Mouse (Mus musculus): ENCODE data around the gene Ndp. TPM values are rescaled to one million over a fixed set of nuclear protein-coding genes. Genes with fewer than 3 reads are reported as not detected.
A peak's percentile ranks its signal among the peaks of the same experiment; 100 is the strongest.

Gene Ndp
- polyA plus RNA-seq, 1 experiment = not detected

DNA sequence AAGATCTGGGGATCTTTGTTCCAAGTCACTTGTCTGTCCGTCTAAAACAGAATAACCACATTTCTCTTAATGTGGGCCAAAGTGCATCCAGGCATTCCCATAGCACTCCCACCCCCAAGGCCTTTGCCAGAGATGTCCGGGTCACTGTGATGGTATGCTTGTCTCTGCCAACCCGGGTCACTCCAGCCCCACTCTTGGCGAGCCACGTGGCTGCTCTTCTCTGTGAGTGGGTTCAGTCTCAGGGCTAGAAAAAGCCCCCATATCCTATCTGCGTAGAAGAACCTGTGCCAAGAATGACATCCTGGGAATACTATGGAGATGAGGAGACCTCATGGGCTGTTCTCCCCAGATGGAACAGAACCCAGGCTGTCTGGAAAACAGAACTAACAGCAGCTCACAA, 4.0 kb downstream of the Ndp start:
- TF ChIP-seq CTCF (IDR thresholded peaks at IDR 0.05; ENCODE audit: extremely low read depth, insufficient read length, insufficient replicate concordance, low read depth, low read length) = no peak
- TF ChIP-seq POLR2A (IDR thresholded peaks at IDR 0.05; ENCODE audit: low read depth, low read length) = no peak
- Histone ChIP-seq H3K4me1 (ENCODE audit: control insufficient read depth, insufficient read depth, insufficient read length, low read length) (no peaks in the 10 kb centered on the region), H3K4me3 (ENCODE audit: low read depth, low read length) (no peak overlapping the region), H3K27ac (ENCODE audit: insufficient read depth, low read depth, low read length) (no peak overlapping the region), H3K36me3 (ENCODE audit: control insufficient read depth, insufficient read depth, low read length) (no peaks in the 10 kb centered on the region), H3K27me3 (ENCODE audit: control insufficient read depth, insufficient read depth, low read length) (no peaks in the 10 kb centered on the region; the same call in 1 of the 2 replicates)
- WGBS = 75% methylated on average over 6 of the region's 6 CpGs

DNA sequence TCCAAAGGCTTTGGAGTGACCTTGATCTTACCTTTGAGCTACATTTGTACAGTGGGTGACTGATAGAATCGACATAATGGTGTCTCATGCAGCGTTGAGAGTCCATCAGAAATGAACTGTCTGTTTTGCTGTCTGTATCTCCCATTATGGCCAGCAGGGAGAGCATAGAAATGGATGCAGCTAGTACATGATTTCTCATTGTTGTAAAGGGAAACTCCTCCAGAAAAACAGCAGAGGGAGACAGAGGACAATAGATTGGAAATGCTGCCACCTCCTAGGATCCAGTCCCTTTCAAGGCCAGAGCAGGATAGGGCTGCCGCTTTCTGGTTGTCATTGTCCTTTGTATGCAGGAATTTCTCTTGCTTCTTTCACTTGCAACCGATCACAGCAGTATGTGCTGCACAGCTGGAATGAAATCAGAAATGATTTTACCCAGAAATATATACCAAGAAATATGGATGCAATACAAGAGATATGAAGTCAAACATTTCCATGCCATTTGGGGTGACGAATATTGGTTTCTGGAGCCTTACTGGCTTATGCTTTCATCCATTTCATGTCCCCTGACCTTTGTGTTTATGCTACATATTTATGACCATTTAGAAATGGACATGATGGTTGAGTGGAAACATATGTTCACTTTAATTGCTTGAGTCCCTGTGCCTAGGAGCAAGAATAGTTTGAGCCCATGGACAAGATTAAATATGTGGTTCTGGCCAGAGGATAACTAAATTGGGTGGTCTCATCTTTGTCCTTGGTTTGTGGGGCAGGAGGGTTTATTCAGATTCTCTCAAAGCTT, 17.0 kb downstream of the Ndp start:
- Histone ChIP-seq H3K36me3 (ENCODE audit: control insufficient read depth, insufficient read depth, low read length) (no peaks in the 10 kb centered on the region), H3K27me3 (ENCODE audit: control insufficient read depth, insufficient read depth, low read length) (no peaks in the 10 kb centered on the region), H3K4me3 (ENCODE audit: low read depth, low read length) (no peak overlapping the region), H3K4me1 (ENCODE audit: control insufficient read depth, insufficient read depth, insufficient read length, low read length) (no peaks in the 10 kb centered on the region), H3K27ac (ENCODE audit: insufficient read depth, low read depth, low read length) (no peak overlapping the region)
- TF ChIP-seq CTCF (IDR thresholded peaks at IDR 0.05; ENCODE audit: extremely low read depth, insufficient read length, insufficient replicate concordance, low read depth, low read length) (no peak), POLR2A (IDR thresholded peaks at IDR 0.05; ENCODE audit: low read depth, low read length) (no peak)
- 24% methylated on average over 5 of the region's 5 CpGs for WGBS

DNA sequence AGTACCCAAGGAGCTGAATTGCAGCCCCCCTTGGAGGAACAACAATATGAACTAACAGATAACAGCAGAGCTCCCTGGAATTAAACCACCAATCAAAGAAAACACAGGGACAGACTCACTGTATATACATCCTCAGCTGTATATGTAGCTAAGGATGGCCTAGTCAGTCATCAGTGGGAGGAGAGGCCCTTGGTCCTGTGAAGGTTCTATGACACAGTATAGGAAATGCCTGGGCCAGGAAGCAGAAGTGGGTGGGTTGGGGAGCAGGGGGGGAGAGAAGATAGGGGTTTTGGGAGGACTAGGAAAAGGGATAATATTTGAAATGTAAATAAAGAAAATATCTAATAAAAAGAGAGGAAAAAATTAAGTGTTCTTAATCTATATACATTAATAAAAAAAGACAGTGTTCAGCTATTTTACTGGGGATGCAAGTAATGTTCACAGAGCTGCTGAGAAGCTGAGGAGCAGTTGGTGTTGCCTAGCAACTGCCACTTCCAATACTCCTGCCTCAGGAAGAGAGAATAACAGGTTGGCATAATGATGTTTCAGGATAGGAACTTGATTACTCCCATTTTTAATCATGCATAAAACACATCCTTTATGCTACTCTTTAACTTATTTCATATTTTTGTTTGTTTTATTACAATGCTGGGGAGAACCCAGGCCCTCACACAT, 43.8 kb downstream of the Ndp start:
- no peaks in the 10 kb centered on the region for H3K27me3 ChIP-seq (ENCODE audit: control insufficient read depth, insufficient read depth, low read length)
- H3K27ac ChIP-seq (ENCODE audit: insufficient read depth, low read depth, low read length) = no peak overlapping the region
- no peak overlapping the region for H3K4me3 ChIP-seq (ENCODE audit: low read depth, low read length)
- H3K36me3 ChIP-seq (ENCODE audit: control insufficient read depth, insufficient read depth, low read length) = no peaks in the 10 kb centered on the region
- TF ChIP-seq POLR2A (IDR thresholded peaks at IDR 0.05; ENCODE audit: low read depth, low read length) (no peak), CTCF (IDR thresholded peaks at IDR 0.05; ENCODE audit: extremely low read depth, insufficient read length, insufficient replicate concordance, low read depth, low read length) (no peak)
- no peaks in the 10 kb centered on the region for H3K4me1 ChIP-seq (ENCODE audit: control insufficient read depth, insufficient read depth, insufficient read length, low read length)

DNA sequence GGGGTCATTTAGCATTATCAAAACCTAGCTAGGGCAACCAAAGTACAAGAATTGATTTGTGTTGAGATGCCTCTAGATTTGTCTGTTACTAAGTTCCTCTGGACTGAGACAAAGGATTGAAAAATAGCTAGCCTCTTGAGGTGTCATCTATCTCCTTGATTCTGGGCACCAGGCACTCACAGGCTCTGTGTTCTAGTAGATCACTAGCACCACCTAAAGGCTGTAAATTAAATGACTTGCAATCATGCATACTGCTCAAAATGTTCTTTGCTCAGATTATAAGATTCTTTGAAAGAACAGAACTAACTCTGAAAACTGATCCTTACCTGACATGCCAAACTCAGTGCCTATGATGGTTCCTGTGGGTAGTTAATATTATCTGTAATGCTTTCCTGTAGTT, 51.3 kb downstream of the Ndp start:
- Histone ChIP-seq H3K4me1 (ENCODE audit: control insufficient read depth, insufficient read depth, insufficient read length, low read length) (no peaks in the 10 kb centered on the region), H3K4me3 (ENCODE audit: low read depth, low read length) (no peak overlapping the region), H3K36me3 (ENCODE audit: control insufficient read depth, insufficient read depth, low read length) (no peaks in the 10 kb centered on the region), H3K27ac (ENCODE audit: insufficient read depth, low read depth, low read length) (no peak overlapping the region), H3K27me3 (ENCODE audit: control insufficient read depth, insufficient read depth, low read length) (no peaks in the 10 kb centered on the region)
- TF ChIP-seq POLR2A (IDR thresholded peaks at IDR 0.05; ENCODE audit: low read depth, low read length) = no peak
- no peak for TF ChIP-seq CTCF (IDR thresholded peaks at IDR 0.05; ENCODE audit: extremely low read depth, insufficient read length, insufficient replicate concordance, low read depth, low read length)

DNA sequence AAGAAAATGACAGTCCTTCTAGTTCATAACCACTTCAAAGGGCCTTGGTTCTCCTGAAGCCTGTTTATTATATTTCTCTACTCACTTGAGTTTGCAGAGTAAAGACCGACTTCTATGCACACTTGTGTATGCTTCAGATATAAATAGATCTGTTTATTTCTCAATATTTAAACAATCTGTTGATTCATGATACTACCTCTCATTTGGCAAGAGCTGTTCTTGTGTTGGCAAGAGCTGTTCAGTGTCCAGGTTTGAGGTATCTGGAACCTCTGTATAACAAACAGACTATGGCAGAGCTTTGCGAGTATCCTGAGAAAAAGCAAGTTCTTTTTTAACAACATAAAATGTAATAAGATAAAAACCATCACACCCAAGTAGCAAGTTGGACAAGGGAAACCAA, 65.5 kb downstream of the Ndp start:
- WGBS = 80% methylated on average over 2 of the region's 2 CpGs
- no peak overlapping the region for H3K4me3 ChIP-seq (ENCODE audit: low read depth, low read length)
- no peaks in the 10 kb centered on the region for H3K27me3 ChIP-seq (ENCODE audit: control insufficient read depth, insufficient read depth, low read length)
- H3K27ac ChIP-seq (ENCODE audit: insufficient read depth, low read depth, low read length) = no peak overlapping the region
- no peaks in the 10 kb centered on the region for H3K4me1 ChIP-seq (ENCODE audit: control insufficient read depth, insufficient read depth, insufficient read length, low read length)
- TF ChIP-seq POLR2A (IDR thresholded peaks at IDR 0.05; ENCODE audit: low read depth, low read length) (no peak), CTCF (IDR thresholded peaks at IDR 0.05; ENCODE audit: extremely low read depth, insufficient read length, insufficient replicate concordance, low read depth, low read length) (no peak)
- H3K36me3 ChIP-seq (ENCODE audit: control insufficient read depth, insufficient read depth, low read length) = no peaks in the 10 kb centered on the region

DNA sequence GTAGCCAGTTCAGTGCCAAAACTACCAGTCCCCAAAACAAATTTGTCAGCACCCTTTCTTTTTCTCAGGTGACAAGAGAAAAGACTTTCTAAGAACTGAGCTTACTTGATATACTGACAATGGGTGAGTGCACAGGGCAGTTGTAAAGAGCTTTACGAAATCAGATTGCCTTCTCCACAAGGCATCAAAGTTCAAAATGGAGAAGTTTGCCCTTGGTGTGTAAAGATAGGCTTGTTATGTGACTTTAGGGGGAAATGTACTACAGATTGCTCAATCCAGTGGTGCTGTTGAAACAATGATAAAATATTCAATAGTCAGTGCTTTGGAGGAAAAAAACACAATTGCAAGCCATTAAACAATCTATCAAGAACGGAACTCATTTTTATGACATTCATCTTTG, 70.1 kb downstream of the Ndp start:
- H3K36me3 ChIP-seq (ENCODE audit: control insufficient read depth, insufficient read depth, low read length) = no peaks in the 10 kb centered on the region
- TF ChIP-seq CTCF (IDR thresholded peaks at IDR 0.05; ENCODE audit: extremely low read depth, insufficient read length, insufficient replicate concordance, low read depth, low read length) (no peak), POLR2A (IDR thresholded peaks at IDR 0.05; ENCODE audit: low read depth, low read length) (no peak)
- peaks cover 3% of the 10 kb centered on the region; the same call in 1 of the 2 replicates for H3K4me1 ChIP-seq (ENCODE audit: control insufficient read depth, insufficient read depth, insufficient read length, low read length)
- 32% methylated on average over 2 of the region's 2 CpGs for WGBS
- H3K27me3 ChIP-seq (ENCODE audit: control insufficient read depth, insufficient read depth, low read length) = no peaks in the 10 kb centered on the region
- H3K4me3 ChIP-seq (ENCODE audit: low read depth, low read length) = no peak overlapping the region
- peak overlapping the region; percentile 41 for H3K27ac ChIP-seq (ENCODE audit: insufficient read depth, low read depth, low read length)

DNA sequence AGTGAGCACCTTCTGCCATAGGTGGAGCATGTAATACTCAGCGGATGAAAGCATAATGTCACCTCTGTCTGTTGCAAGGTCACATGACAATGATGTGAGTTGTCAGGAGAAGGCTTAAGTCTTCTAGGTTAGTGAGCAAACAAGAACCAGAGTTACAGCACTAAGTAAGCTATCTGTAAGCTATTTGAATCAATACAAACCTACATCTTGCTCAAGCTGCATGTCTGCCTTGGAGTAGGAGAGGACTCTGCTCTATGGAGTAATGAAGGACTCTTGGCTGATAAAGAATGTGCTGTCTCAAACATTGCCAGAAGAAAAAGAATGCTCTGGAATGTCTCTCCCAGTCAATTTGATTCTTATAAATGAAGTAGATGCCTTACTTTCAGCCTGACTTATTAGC, 74.3 kb downstream of the Ndp start:
- Histone ChIP-seq H3K36me3 (ENCODE audit: control insufficient read depth, insufficient read depth, low read length) (no peaks in the 10 kb centered on the region), H3K27me3 (ENCODE audit: control insufficient read depth, insufficient read depth, low read length) (no peaks in the 10 kb centered on the region), H3K27ac (ENCODE audit: insufficient read depth, low read depth, low read length) (no peak overlapping the region), H3K4me3 (ENCODE audit: low read depth, low read length) (no peak overlapping the region), H3K4me1 (ENCODE audit: control insufficient read depth, insufficient read depth, insufficient read length, low read length) (peaks cover 5% of the 10 kb centered on the region; the same call in 1 of the 2 replicates)
- TF ChIP-seq POLR2A (IDR thresholded peaks at IDR 0.05; ENCODE audit: low read depth, low read length) = no peak
- no peak for TF ChIP-seq CTCF (IDR thresholded peaks at IDR 0.05; ENCODE audit: extremely low read depth, insufficient read length, insufficient replicate concordance, low read depth, low read length)
- WGBS = 72% methylated on average over 1 of the region's 1 CpGs
